Mouse (Mus musculus) forebrain, embryonic 13.5 days (tissue): ENCODE data around the gene Gm10803. TPM values are rescaled to one million over a fixed set of nuclear protein-coding genes. Genes with fewer than 3 reads are reported as not detected.

ENCODE experiments used
- ATAC-seq: fragments of 200-750 bp; cut with Nextera tagmentation; 2 replicates; pipeline ENCODE4 v1.8.0; 2017
- H3K27ac ChIP-seq: fragments of 300-500 bp; sonication (generic); 2 replicates; pipeline ENCODE4 v1.5.1; 2015; ENCODE audit warnings: inconsistent platforms, mild to moderate bottlenecking, moderate library complexity
- H3K27me3 ChIP-seq: fragments of 300-500 bp; sonication (generic); 2 replicates; pipeline ENCODE4 v1.6.1; 2015; ENCODE audit warnings: mild to moderate bottlenecking, inconsistent platforms
- H3K36me3 ChIP-seq: fragments of 300-500 bp; sonication (generic); 2 replicates; pipeline ENCODE4 v1.6.1; 2015; ENCODE audit warnings: mild to moderate bottlenecking, inconsistent platforms; ENCODE audit not compliant: poor library complexity, severe bottlenecking
- H3K4me1 ChIP-seq: fragments of 300-500 bp; sonication (generic); 2 replicates; pipeline ENCODE4 v1.6.1; 2015; ENCODE audit warnings: inconsistent platforms
- H3K4me2 ChIP-seq: fragments of 300-500 bp; sonication (generic); 2 replicates; pipeline ENCODE4 v1.6.1; 2015; ENCODE audit warnings: inconsistent platforms, mild to moderate bottlenecking, moderate library complexity
- H3K4me3 ChIP-seq: fragments of 300-500 bp; sonication (generic); 2 replicates; pipeline ENCODE4 v1.5.1; 2015; ENCODE audit warnings: mild to moderate bottlenecking, inconsistent platforms
- H3K9ac ChIP-seq: fragments of 300-500 bp; sonication (generic); 2 replicates; pipeline ENCODE4 v1.6.1; 2015; ENCODE audit warnings: mild to moderate bottlenecking, inconsistent platforms
- H3K9me3 ChIP-seq: fragments of 300-500 bp; sonication (generic); replicated peaks from 2 replicates; pipeline ENCODE4 v1.6.1; 2016; ENCODE audit warnings: inconsistent platforms
- WGBS: fragments of 180-500 bp; shearing (Covaris S2); methylation state at CpG from one replicate; pipeline ENCODE4 v1.1.7; 2015; 5-methylcytosine and 5-hydroxymethylcytosine counted together
- polyA plus RNA-seq: library from polyadenylated mRNA; unstranded; fragments of >200 nt; fragmentation: Nextera tagmentation; extraction: Ambion mirVana; gene quantifications from 2 replicates; pipeline ENCODE4 v1.2.1, GENCODE M21; 2015

The Gm10803 gene
- polyA plus RNA-seq, 1 experiment from 2014 or later, result not detected

DNA sequence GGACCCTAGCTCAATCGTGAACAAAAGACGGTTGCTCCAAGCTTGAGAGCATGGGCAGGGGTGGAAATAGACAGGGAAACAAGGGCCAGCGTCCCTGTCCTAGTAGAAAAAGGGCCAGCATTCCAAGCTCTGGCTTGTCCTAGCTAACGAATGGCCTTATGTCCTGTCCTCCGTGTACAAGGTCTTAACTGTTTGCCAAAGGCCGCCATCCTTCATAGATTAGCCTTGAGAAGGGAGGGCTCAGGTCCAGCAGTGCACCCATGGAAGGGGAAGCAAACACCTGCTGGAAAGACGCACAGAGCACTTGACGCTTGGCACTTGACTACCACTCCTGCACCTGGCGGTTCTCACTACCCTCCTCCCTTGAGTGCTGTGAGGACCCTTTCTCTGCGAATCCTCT lies 32.8 kb downstream of the Gm10803 start:
- Histone ChIP-seq H3K4me2 (no peak overlapping the region), H3K9ac (no peak overlapping the region), H3K36me3 (no peaks in the 10 kb centered on the region), H3K9me3 (no peaks in the 10 kb centered on the region), H3K27ac (no peak overlapping the region), H3K27me3 (no peaks in the 10 kb centered on the region), H3K4me1 (no peaks in the 10 kb centered on the region), H3K4me3 (no peak overlapping the region)
- ATAC-seq, result no peak
- 82% methylated on average over 10 of the region's 10 CpGs for WGBS

GRCm38 (mm10) chr2:93597145-93597544 lies 36.8 kb downstream of the Gm10803 start:
- Histone ChIP-seq H3K4me3 (no peak overlapping the region), H3K4me2 (no peak overlapping the region), H3K4me1 (no peaks in the 10 kb centered on the region), H3K9ac (no peak overlapping the region), H3K9me3 (no peaks in the 10 kb centered on the region), H3K27ac (no peak overlapping the region), H3K36me3 (no peaks in the 10 kb centered on the region), H3K27me3 (0 out of 2 replicates have a peak, but pooled peaks cover 3% of the 10 kb centered on the region)
- WGBS, result 76% methylated on average over 11 of the region's 11 CpGs
- no peak for ATAC-seq

DNA sequence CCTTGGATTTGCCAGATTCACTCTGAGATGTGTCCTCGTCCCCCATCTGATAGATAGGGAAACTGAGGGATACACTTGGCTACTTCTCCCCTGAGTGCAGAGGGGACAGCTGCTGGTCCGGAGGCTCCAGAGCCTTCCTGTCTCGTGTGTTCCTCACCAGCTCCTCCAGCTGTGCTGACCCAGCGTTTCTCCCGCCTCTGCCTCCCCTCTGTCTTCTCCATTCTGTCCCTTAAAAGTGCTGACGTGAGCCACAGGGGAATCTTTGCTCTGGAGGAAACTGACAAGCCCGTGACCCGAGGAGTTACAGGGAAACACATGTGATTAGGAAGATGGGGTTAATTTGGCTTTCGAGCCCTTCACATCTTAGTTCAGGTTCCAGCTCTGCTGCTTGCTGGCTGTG lies 39.4 kb downstream of the Gm10803 start:
- H3K27ac ChIP-seq, result no peak overlapping the region
- 66% methylated on average over 9 of the region's 9 CpGs for WGBS
- 0 out of 2 replicates have a peak, but pooled peaks cover 3% of the 10 kb centered on the region for H3K27me3 ChIP-seq
- H3K36me3 ChIP-seq, result no peaks in the 10 kb centered on the region
- H3K4me1 ChIP-seq, result no peaks in the 10 kb centered on the region
- no peak overlapping the region for H3K4me3 ChIP-seq
- ATAC-seq, result no peak
- H3K9ac ChIP-seq, result no peak overlapping the region
- H3K4me2 ChIP-seq, result no peak overlapping the region
- no peaks in the 10 kb centered on the region for H3K9me3 ChIP-seq

DNA sequence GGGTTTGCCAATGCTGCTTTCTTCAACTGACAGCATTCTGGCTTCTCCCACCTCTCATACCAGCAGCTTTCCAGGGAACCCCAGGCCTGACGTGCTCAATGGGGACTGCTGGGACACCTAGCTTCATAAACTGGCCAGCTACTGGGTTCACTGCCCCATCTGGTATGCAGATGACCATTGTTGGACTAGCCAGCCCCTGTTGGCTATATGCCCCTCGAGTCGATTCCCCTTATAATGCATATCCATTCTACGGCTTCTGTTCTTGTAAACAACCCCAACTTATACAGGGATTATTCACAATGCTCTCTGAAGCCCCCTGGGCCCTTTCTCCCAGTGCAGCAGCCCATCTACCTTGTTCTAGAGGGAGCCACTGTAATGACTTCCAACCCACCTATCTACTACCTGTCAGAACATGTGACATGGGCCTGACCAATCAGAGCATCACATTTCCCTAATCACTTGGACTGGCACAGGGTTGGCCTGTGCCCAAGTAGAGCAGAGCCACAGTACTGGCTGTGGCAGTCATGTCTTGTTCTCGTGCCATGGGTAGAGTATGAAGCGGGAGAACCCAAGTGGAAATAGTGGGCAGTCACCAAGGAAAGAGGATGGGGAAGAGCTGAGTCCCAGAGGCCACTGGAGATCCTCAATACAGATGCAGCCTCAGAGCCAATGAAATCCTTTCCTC lies 44.4 kb downstream of the Gm10803 start:
- Histone ChIP-seq H3K4me3 (no peak overlapping the region), H3K27ac (no peak overlapping the region), H3K36me3 (no peaks in the 10 kb centered on the region), H3K27me3 (no peaks in the 10 kb centered on the region), H3K9ac (no peak overlapping the region), H3K9me3 (no peaks in the 10 kb centered on the region), H3K4me2 (no peak overlapping the region), H3K4me1 (no peaks in the 10 kb centered on the region)
- 81% methylated on average over 6 of the region's 6 CpGs for WGBS
- no peak for ATAC-seq

- Histone ChIP-seq H3K9me3 (no peaks in the 10 kb centered on the region), H3K27me3 (no peaks in the 10 kb centered on the region), H3K4me3 (no peak overlapping the region), H3K4me2 (no peak overlapping the region), H3K4me1 (0 out of 2 replicates have a peak, but pooled peaks cover under 1% of the 10 kb centered on the region), H3K9ac (no peak overlapping the region), H3K36me3 (no peaks in the 10 kb centered on the region), H3K27ac (no peak overlapping the region)
- 79% methylated on average over 3 of the region's 3 CpGs for WGBS
- no peak for ATAC-seq
Observed at GRCm38 (mm10) chr2:93608800-93609199, 48.4 kb downstream of the Gm10803 start.

DNA sequence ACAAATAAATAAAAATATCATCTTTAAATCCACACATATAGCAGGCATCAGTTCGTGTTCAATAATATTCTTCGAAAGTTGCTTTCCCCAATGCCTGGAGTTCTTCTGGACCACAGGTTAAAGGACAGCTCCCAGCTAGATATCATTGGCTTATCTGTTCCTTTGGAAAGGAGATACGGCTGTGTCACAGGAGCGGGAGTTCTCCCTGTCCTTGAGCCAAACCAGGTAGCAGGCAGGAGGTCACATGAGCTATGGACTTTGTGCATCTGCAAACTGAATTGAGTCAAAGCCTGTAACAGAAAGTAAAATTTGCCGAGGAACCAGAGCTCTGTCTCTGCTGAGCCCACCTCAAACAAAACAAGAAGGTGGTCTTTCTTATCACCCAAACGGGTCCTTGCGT lies 52.7 kb downstream of the Gm10803 start:
- Histone ChIP-seq H3K9me3 (no peaks in the 10 kb centered on the region), H3K4me1 (0 out of 2 replicates have a peak, but pooled peaks cover 3% of the 10 kb centered on the region), H3K27ac (no peak overlapping the region), H3K36me3 (no peaks in the 10 kb centered on the region), H3K4me2 (no peak overlapping the region), H3K27me3 (no peaks in the 10 kb centered on the region; the same call in 1 of the 2 replicates), H3K9ac (no peak overlapping the region), H3K4me3 (no peak overlapping the region)
- WGBS, result 92% methylated on average over 7 of the region's 7 CpGs
- no peak for ATAC-seq

Other genes starting within 250 kb of the Gm10803 start
- gene Tspan18, start 226.1 kb upstream of the Gm10803 start, polyA plus RNA-seq, result 22.2 and 26.5 TPM in 2 replicates
- gene Cd82, start 97.4 kb upstream of the Gm10803 start, polyA plus RNA-seq, result 12.0 and 14.8 TPM in 2 replicates
- gene Alx4, start 81.8 kb downstream of the Gm10803 start, polyA plus RNA-seq, result 0.62 and 1.00 TPM in 2 replicates